Mouse (Mus musculus) neural tube, embryonic 15.5 days (tissue): ENCODE data around the gene 1600012H06Rik. TPM values are rescaled to one million over a fixed set of nuclear protein-coding genes. Genes with fewer than 3 reads are reported as not detected.
"Not testable (repeated sequence)": the region's sequence is repeated elsewhere in the genome, so short reads cannot be mapped to it uniquely, and the experiment has no call there.

ENCODE experiments used
- ATAC-seq: fragments of 200-750 bp; cut with Nextera tagmentation; 2 replicates; pipeline ENCODE4 v1.8.0; 2017; ENCODE audit warnings: mild to moderate bottlenecking, moderate TSS enrichment, moderate library complexity; ENCODE audit not compliant: low FRiP score
- H3K27ac ChIP-seq: fragments of 300-500 bp; sonication (generic); replicated peaks from 2 replicates; pipeline ENCODE4 v1.5.1; 2015; ENCODE audit warnings: mild to moderate bottlenecking, inconsistent platforms
- H3K27me3 ChIP-seq: fragments of 300-500 bp; sonication (generic); replicated peaks from 2 replicates; pipeline ENCODE4 v1.6.1; 2015; ENCODE audit warnings: inconsistent platforms
- H3K36me3 ChIP-seq: fragments of 300-500 bp; sonication (generic); 2 replicates; pipeline ENCODE4 v1.6.1; 2015; ENCODE audit warnings: inconsistent platforms
- H3K4me1 ChIP-seq: fragments of 300-500 bp; sonication (generic); 2 replicates; pipeline ENCODE4 v1.6.1; 2015; ENCODE audit warnings: inconsistent platforms
- H3K4me2 ChIP-seq: fragments of 300-500 bp; sonication (generic); 2 replicates; pipeline ENCODE4 v1.6.1; 2015; ENCODE audit warnings: inconsistent platforms, mild to moderate bottlenecking, moderate library complexity
- H3K4me3 ChIP-seq: fragments of 300-500 bp; sonication (generic); replicated peaks from 2 replicates; pipeline ENCODE4 v1.5.1; 2015; ENCODE audit warnings: mild to moderate bottlenecking, inconsistent platforms
- H3K9ac ChIP-seq: fragments of 300-500 bp; sonication (generic); replicated peaks from 2 replicates; pipeline ENCODE4 v1.6.1; 2015; ENCODE audit warnings: mild to moderate bottlenecking, inconsistent platforms
- H3K9me3 ChIP-seq: fragments of 300-500 bp; sonication (generic); replicated peaks from 2 replicates; pipeline ENCODE4 v1.6.1; 2016; ENCODE audit warnings: inconsistent platforms
- WGBS: fragments of 180-500 bp; shearing (Covaris S2); methylation state at CpG from one replicate; pipeline ENCODE4 v1.1.7; 2015; ENCODE audit warnings: mixed read lengths; 5-methylcytosine and 5-hydroxymethylcytosine counted together
- polyA plus RNA-seq: library from polyadenylated mRNA; unstranded; fragments of >200 nt; fragmentation: Nextera tagmentation; extraction: Ambion mirVana; gene quantifications from 2 replicates; pipeline ENCODE4 v1.2.1, GENCODE M21; 2015

The 1600012H06Rik gene
- polyA plus RNA-seq, result 26.8 TPM in 2 replicates

DNA sequence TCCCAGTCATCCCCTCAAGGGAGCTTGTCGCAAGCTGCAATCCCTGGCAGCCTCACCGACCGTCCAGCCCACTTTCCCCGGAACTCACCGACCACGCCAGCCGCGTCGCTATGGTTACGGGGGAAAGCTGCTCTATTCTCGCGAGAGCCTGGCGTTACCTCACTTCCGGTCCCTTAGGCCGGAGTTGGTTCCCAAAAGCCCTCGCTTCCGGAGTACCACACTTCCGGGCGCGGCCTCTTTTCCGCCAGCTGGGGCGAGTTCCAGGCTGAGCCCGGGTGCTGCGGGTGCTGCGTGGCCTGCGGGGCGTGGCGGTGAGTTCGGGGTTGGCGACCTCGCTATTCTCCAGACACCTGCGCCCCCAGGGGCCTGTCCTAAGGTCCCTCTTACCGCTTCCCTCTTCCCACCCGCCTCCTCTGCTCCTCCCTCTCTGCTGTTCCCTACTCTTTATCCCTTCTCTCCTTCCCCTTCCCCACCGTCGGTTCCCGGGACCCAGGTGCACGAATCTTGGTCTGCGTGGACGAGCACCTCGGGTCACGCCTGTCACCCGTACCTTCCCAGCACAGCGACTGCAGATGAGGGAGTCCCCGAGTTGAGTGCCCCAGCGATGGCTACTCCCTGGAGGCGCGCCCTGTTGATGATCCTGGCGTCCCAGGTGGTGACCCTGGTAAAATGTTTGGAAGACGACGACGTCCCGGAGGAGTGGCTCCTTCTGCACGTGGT, at the start of gene 1600012H06Rik, which contains the start of gene Wdr27:
Gene 1600012H06Rik, plus strand, starts transcription at position 176 of the 720 bp plus-strand sequence.
Gene Wdr27, minus strand, starts transcription at position 150 of the 720 bp plus-strand sequence.
- no peaks in the 10 kb centered on the region for H3K27me3 ChIP-seq
- peak within 1 kb of the TSS; percentile 83 for H3K27ac ChIP-seq
- peak within 1 kb of the TSS; percentile 88 for H3K4me2 ChIP-seq
- H3K9ac ChIP-seq, result peak within 1 kb of the TSS; percentile 83
- WGBS, result under 1% methylated on average over 54 of the region's 54 CpGs
- no peaks in the 10 kb centered on the region for H3K9me3 ChIP-seq
- ATAC-seq, result peak; percentile 99
- H3K4me1 ChIP-seq, result peaks cover 27% of the 10 kb centered on the region
- peaks cover 9% of the 10 kb centered on the region for H3K36me3 ChIP-seq
- H3K4me3 ChIP-seq, result peak within 1 kb of the TSS; percentile 83

DNA sequence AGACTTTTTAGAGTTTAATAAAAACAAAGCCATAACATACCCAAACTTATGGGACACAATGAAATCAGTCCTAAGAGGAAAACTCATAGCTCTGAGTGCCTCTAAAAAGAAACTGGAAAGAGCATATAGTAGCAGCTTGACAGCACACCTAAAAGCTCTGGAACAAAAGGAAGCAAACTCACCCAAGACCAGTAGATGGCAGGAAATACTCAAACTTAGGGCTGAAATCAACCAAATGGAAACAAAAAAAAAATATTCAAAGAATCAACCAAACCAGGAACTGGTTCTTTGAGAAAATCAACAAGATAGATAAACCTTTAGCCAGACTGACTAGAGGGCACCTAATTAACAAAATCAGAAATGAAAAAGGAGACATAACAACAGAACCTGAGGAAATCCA, 47.9 kb upstream of the 1600012H06Rik start:
- H3K9me3 ChIP-seq, H3K9ac ChIP-seq, ATAC-seq, H3K4me3 ChIP-seq, H3K27ac ChIP-seq, H3K4me1 ChIP-seq, H3K27me3 ChIP-seq, H3K36me3 ChIP-seq, H3K4me2 ChIP-seq: not testable (repeated sequence)

DNA sequence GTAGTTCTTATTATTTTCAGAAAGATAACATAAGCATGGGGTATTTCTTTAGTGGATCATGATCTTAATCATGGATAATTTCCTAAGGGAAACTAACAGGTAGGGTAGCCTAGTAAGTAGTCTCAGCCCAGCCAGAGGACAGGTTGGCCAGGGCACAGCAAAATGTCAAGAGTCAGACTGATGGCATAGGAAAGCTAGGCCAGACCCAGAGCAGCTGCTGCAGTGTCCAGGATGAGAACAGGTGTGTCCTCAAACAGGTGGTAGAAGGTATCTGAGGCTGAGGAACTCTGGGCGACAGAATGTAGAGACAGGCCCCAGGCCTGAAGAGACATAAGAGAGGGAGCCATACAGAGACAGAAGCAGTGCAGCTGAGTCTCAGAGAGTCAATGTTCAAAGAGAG, 44.0 kb upstream of the 1600012H06Rik start:
- H3K4me1 ChIP-seq, result no peaks in the 10 kb centered on the region
- no peak overlapping the region for H3K27ac ChIP-seq
- H3K4me2 ChIP-seq, result no peak overlapping the region
- no peak for ATAC-seq
- H3K9ac ChIP-seq, result no peak overlapping the region
- H3K27me3 ChIP-seq, result no peaks in the 10 kb centered on the region
- no peaks in the 10 kb centered on the region for H3K9me3 ChIP-seq
- WGBS, result 91% methylated on average over 1 of the region's 1 CpGs
- no peaks in the 10 kb centered on the region for H3K36me3 ChIP-seq
- H3K4me3 ChIP-seq, result no peak overlapping the region

DNA sequence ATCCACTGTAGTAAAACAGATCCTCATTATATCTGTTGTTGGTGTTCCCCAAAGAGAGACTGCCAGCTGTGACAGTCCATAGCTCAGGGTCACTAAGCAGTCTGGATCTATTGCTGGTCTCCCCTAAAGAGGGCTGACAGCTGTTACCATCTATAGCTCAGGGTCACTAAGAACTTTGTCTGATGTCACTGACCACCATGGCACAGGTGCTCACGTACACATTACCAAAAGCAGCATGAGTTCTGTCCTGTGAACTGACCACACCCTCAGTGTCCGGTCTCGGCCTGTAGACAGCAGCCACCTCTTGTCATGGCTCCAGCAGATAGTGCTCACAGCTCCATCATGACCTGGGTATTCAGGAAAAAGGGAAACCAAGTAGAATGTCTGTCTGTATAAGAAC, 39.8 kb upstream of the 1600012H06Rik start:
- Histone ChIP-seq H3K4me1 (0 out of 2 replicates have a peak, but pooled peaks cover 2% of the 10 kb centered on the region), H3K36me3 (no peaks in the 10 kb centered on the region), H3K9ac (no peak overlapping the region), H3K4me2 (no peak overlapping the region), H3K9me3 (no peaks in the 10 kb centered on the region), H3K4me3 (no peak overlapping the region), H3K27ac (no peak overlapping the region), H3K27me3 (no peaks in the 10 kb centered on the region)
- no peak for ATAC-seq
- 85% methylated on average over 3 of the region's 3 CpGs for WGBS

DNA sequence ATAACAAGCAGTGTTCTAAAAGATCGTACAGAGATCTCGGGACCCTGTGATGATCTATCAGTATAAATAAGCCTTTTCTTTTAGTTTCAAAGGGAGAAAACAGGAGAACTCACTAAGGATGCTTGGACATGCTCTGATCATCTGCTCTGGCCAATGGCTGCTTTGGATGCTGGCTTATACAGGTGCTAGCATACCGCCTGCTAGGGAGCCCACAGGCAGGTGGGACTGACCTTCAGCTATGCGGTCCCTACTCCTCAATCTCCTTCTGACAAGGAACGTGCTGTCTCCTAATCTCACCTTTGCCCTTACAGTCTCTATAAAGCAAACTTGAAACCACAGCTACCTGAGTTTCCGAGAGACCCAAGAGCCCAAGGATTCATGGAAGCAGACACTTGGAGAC, 38.8 kb upstream of the 1600012H06Rik start:
- Histone ChIP-seq H3K9ac (no peak overlapping the region; the same call in 1 of the 2 replicates), H3K27ac (no peak overlapping the region), H3K36me3 (no peaks in the 10 kb centered on the region), H3K4me1 (0 out of 2 replicates have a peak, but pooled peaks cover 2% of the 10 kb centered on the region), H3K4me3 (no peak overlapping the region), H3K9me3 (no peaks in the 10 kb centered on the region), H3K27me3 (no peaks in the 10 kb centered on the region), H3K4me2 (no peak overlapping the region)
- no peak for ATAC-seq
- WGBS, result 89% methylated on average over 6 of the region's 6 CpGs

DNA sequence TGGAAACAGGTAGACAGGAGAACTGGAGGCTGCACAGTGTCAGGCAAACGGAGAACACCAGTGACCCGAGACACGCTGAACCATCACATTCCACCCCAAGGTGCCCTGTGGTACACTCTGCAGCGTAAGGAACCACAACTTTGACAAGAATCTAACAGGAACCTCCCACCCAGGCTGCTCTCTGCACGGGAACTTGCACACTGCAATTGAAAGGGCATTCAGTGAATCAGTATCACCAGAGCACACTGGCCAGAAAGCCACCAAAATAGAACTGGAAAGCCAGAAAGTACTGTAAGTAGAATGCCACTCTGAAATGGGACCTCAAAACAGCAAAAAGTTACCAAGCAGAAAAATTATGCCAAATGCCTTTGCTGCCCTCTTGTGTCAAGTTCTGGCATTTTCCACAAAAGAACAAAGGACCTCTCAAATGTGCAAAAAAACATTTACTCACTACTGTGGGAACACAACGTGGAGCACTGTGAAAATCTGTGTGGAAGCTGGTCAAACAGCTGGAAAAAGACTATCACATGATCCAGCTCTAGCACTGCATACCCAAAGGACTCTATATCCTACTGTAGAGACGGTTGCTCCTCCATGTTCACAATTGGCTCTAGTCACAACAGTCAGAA, 38.2 kb upstream of the 1600012H06Rik start:
- WGBS, result 53% methylated on average over 7 of the region's 7 CpGs

DNA sequence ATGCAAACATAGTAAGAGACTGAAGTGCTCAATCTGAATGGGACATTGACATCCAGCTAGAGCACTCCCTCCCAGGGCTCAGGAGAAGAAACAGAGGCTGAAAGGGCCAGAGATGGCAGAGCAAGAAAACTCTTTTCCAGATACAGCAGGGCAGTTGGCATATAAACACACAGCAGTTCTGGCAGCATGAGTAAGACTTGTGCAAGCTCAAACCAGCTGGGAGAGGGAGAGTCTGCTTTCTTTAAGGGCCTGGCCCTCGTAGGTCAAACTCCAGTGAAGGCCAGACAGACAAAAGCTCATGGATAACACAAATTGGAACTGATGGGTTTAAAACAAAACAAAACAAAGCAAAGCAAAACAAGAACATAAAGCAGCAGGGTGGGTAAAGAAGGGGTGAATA, 36.4 kb upstream of the 1600012H06Rik start:
- Histone ChIP-seq H3K9ac (no peak overlapping the region), H3K4me2 (no peak overlapping the region), H3K4me1 (0 out of 2 replicates have a peak, but pooled peaks cover 2% of the 10 kb centered on the region), H3K27ac (no peak overlapping the region), H3K27me3 (no peaks in the 10 kb centered on the region), H3K9me3 (no peaks in the 10 kb centered on the region), H3K36me3 (no peaks in the 10 kb centered on the region), H3K4me3 (no peak overlapping the region)
- whole genome bisulfite sequencing, result 50% methylated on average over 1 of the region's 1 CpGs
- no peak for ATAC-seq

More for the DNA sequence above, 38.2 kb upstream of the 1600012H06Rik start:
- no peaks in the 10 kb centered on the region for H3K27me3 ChIP-seq
- 0 out of 2 replicates have a peak, but pooled peaks cover 2% of the 10 kb centered on the region for H3K4me1 ChIP-seq
- no peaks in the 10 kb centered on the region for H3K9me3 ChIP-seq
- H3K4me3 ChIP-seq, result no peak overlapping the region
- no peak overlapping the region for H3K4me2 ChIP-seq
- peak; percentile 69 for ATAC-seq
- no peaks in the 10 kb centered on the region for H3K36me3 ChIP-seq
- no peak overlapping the region for H3K27ac ChIP-seq
- no peak overlapping the region for H3K9ac ChIP-seq

DNA sequence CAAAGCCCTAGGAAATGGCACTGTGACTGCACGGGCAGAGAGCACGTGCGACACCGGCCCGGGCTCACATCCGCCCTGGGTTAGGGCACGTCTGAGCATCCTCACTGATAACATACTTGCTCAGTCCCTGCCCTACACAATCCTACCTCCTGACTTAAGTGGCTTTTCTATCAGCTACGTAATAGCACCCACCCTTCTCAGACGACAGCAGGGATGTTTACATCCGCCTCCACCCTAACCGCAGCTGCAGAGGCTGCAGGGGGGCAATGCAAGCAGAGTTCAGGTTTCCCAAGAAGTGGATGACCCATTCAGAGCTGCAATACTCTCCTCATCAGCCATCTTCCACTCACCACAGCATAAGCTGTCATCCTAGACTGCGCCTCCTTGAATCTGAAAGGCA, 35.8 kb upstream of the 1600012H06Rik start:
- Histone ChIP-seq H3K36me3 (no peaks in the 10 kb centered on the region), H3K27me3 (no peaks in the 10 kb centered on the region), H3K4me3 (no peak overlapping the region), H3K9me3 (no peaks in the 10 kb centered on the region), H3K4me2 (no peak overlapping the region), H3K9ac (no peak overlapping the region), H3K27ac (no peak overlapping the region), H3K4me1 (0 out of 2 replicates have a peak, but pooled peaks cover 2% of the 10 kb centered on the region)
- WGBS, result 84% methylated on average over 12 of the region's 12 CpGs
- ATAC-seq, result no peak

DNA sequence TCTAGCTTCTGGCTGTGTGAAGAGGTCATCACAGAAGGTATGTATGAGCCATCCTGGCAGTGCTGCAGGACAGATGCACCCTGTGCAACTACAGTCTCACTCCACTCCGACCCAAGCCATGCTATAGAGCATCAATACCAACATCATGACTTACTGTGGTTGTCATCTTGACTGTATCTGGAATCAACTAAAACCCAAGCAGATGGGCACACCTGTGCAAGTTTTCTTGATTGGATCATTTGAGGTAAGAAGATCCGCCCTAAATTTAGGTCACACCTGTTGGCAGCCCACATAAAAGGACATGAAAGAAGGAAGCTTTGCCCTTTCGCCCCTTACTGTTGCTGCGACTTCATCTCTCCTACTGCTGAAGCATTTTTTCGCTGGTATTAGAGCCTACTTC, 33.7 kb upstream of the 1600012H06Rik start:
- no peak for ATAC-seq
- H3K4me3 ChIP-seq, result no peak overlapping the region
- WGBS, result 87% methylated on average over 5 of the region's 5 CpGs
- H3K9me3 ChIP-seq, result no peaks in the 10 kb centered on the region
- no peak overlapping the region for H3K27ac ChIP-seq
- no peak overlapping the region for H3K9ac ChIP-seq
- H3K36me3 ChIP-seq, result no peaks in the 10 kb centered on the region
- H3K4me2 ChIP-seq, result no peak overlapping the region
- H3K27me3 ChIP-seq, result no peaks in the 10 kb centered on the region
- 0 out of 2 replicates have a peak, but pooled peaks cover 2% of the 10 kb centered on the region for H3K4me1 ChIP-seq

DNA sequence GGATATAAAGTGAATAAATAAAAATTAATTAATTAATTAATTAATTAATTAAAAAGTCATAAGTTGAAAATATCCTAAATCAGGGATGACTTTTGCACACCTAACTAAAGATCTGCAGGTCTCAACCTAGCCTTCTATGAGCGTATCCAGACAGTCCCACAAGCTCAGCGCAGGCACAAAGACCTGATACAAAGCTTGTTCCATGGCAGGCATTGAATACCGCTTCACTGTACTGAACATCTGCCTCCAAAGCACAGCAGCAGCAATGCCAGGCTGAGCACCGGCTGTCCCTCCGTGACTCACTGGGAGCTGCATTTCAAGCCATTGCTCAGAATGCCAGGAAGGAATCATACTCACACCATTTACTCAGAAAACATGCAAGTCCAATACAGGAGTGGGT, 32.2 kb upstream of the 1600012H06Rik start:
- no peak for ATAC-seq

DNA sequence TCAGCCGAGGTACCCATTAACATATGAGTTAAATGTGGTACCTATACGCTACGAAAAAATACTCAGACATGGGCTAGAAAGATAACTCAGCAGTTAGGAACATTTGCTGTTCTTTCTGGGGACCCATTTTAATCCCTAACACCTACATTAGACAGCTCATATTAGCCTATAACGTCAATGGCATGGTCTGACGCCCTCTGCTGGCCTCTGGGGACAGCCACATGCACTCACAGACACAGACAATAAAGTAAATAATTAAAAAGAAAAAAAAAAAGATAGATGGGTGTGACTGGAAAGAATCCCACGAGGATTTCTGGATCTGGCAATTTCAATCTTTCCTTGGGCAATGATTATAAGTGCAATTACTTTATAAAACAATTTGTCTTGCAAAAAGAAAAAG, 30.6 kb upstream of the 1600012H06Rik start:
- Histone ChIP-seq H3K27me3 (no peaks in the 10 kb centered on the region), H3K9me3 (no peaks in the 10 kb centered on the region), H3K4me2 (no peak overlapping the region), H3K4me1 (no peaks in the 10 kb centered on the region), H3K9ac (no peak overlapping the region), H3K36me3 (no peaks in the 10 kb centered on the region), H3K4me3 (no peak overlapping the region), H3K27ac (no peak overlapping the region)
- no peak for ATAC-seq
- WGBS, result 39% methylated on average over 6 of the region's 6 CpGs

More for the DNA sequence above, 32.2 kb upstream of the 1600012H06Rik start:
- WGBS, result 89% methylated on average over 5 of the region's 5 CpGs
- no peaks in the 10 kb centered on the region for H3K9me3 ChIP-seq
- no peak overlapping the region for H3K9ac ChIP-seq
- H3K4me3 ChIP-seq, result no peak overlapping the region
- H3K4me1 ChIP-seq, result no peaks in the 10 kb centered on the region
- H3K4me2 ChIP-seq, result no peak overlapping the region
- no peak overlapping the region for H3K27ac ChIP-seq
- no peaks in the 10 kb centered on the region for H3K36me3 ChIP-seq
- no peaks in the 10 kb centered on the region for H3K27me3 ChIP-seq

DNA sequence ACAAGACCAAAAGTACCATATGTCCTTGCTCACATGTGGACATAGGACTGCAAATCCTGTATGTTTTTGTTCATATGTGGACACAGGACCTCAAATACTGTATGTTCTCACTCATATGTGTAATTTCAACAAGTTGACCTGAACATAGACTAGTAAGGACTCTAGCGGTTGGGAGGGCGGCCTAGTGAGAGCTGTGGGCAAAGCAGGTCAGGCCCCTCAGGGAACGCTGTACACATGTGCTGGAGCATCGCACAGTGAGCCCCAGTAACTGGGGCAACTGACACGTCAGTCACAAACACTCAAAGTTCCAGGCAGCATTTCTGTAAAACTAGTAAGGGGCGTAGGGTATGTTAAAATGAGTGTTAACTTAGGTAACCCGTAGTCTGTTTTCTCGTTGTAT, 30.0 kb upstream of the 1600012H06Rik start:
- Histone ChIP-seq H3K4me2 (no peak overlapping the region), H3K9ac (no peak overlapping the region), H3K9me3 (no peaks in the 10 kb centered on the region), H3K27me3 (no peaks in the 10 kb centered on the region), H3K4me1 (no peaks in the 10 kb centered on the region), H3K36me3 (no peaks in the 10 kb centered on the region), H3K4me3 (no peak overlapping the region), H3K27ac (no peak overlapping the region)
- no peak for ATAC-seq
- 90% methylated on average over 8 of the region's 8 CpGs for WGBS
